Mouse (Mus musculus) lung, postnatal 0 days (tissue): ENCODE results near the gene Dhh. TPM values are rescaled to one million over a fixed set of nuclear protein-coding genes. Genes with fewer than 3 reads are reported as not detected.
A peak's percentile ranks its signal among the peaks of the same experiment; 100 is the strongest.

Experiments used
- ATAC-seq: fragments of 200-750 bp; cut with Nextera tagmentation; 2 replicates; pipeline ENCODE4 v1.8.0; 2017; ENCODE audit warnings: moderate library complexity
- DNase-seq: peaks from one replicate; pipeline ENCODE4 v3.0.0-alpha.2; 2016; ENCODE audit warnings: low spot score
- H3K27ac ChIP-seq: fragments of 300-500 bp; sonication (generic); 2 replicates; pipeline ENCODE4 v1.5.1; 2014; ENCODE audit warnings: antibody characterized with exemption, mild to moderate bottlenecking, low read length, mixed read lengths
- H3K27me3 ChIP-seq: fragments of 300-500 bp; sonication (generic); replicated peaks from 2 replicates; pipeline ENCODE4 v1.6.1; 2014; ENCODE audit warnings: low read length, mixed read lengths; ENCODE audit not compliant: insufficient read depth
- H3K36me3 ChIP-seq: fragments of 300-500 bp; sonication (generic); 2 replicates; pipeline ENCODE4 v1.6.1; 2014; ENCODE audit warnings: low read length, mixed read lengths; ENCODE audit not compliant: insufficient read depth
- H3K4me1 ChIP-seq: fragments of 300-500 bp; sonication (generic); 2 replicates; pipeline ENCODE4 v1.6.1; 2014; ENCODE audit warnings: antibody characterized with exemption, low read depth, low read length, mixed read lengths; ENCODE audit not compliant: insufficient read depth
- H3K4me2 ChIP-seq: fragments of 300-500 bp; sonication (generic); replicated peaks from 2 replicates; pipeline ENCODE4 v1.6.1; 2014; ENCODE audit warnings: low read depth, mild to moderate bottlenecking, low read length, moderate library complexity, mixed read lengths
- H3K4me3 ChIP-seq: fragments of 300-500 bp; sonication (generic); 2 replicates; pipeline ENCODE4 v1.5.1; 2014; ENCODE audit warnings: low read depth, low read length
- H3K9ac ChIP-seq: fragments of 300-500 bp; sonication (generic); replicated peaks from 2 replicates; pipeline ENCODE4 v1.6.1; 2014; ENCODE audit warnings: low read depth, mild to moderate bottlenecking
- H3K9me3 ChIP-seq: fragments of 300-500 bp; sonication (generic); 2 replicates; pipeline ENCODE4 v1.6.1; 2016; ENCODE audit warnings: low read length, mixed read lengths
- CTCF ChIP-seq: IDR thresholded peaks from 2 replicates; pipeline ENCODE4 v1.5.1; 2016; ENCODE audit warnings: antibody characterized with exemption, mild to moderate bottlenecking
- EP300 ChIP-seq: IDR thresholded peaks from 2 replicates; pipeline ENCODE4 v1.6.1; 2016; ENCODE audit warnings: antibody characterized with exemption, mild to moderate bottlenecking, control low read depth
- WGBS: fragments of 180-500 bp; shearing (Covaris S2); extraction: QIAGEN DNeasy Blood & Tissue Kit; methylation state at CpG from one replicate; pipeline ENCODE4 v1.1.7; 2014; 5-methylcytosine and 5-hydroxymethylcytosine counted together
- polyA plus RNA-seq: library from polyadenylated mRNA; unstranded; fragments of >200 nt; fragmentation: Nextera tagmentation; extraction: Ambion mirVana; gene quantifications from 2 replicates; pipeline ENCODE4 v1.2.1, GENCODE M21; 2015

Dhh gene
- polyA plus RNA-seq: 5.1 and 6.6 TPM in 2 replicates

DNA sequence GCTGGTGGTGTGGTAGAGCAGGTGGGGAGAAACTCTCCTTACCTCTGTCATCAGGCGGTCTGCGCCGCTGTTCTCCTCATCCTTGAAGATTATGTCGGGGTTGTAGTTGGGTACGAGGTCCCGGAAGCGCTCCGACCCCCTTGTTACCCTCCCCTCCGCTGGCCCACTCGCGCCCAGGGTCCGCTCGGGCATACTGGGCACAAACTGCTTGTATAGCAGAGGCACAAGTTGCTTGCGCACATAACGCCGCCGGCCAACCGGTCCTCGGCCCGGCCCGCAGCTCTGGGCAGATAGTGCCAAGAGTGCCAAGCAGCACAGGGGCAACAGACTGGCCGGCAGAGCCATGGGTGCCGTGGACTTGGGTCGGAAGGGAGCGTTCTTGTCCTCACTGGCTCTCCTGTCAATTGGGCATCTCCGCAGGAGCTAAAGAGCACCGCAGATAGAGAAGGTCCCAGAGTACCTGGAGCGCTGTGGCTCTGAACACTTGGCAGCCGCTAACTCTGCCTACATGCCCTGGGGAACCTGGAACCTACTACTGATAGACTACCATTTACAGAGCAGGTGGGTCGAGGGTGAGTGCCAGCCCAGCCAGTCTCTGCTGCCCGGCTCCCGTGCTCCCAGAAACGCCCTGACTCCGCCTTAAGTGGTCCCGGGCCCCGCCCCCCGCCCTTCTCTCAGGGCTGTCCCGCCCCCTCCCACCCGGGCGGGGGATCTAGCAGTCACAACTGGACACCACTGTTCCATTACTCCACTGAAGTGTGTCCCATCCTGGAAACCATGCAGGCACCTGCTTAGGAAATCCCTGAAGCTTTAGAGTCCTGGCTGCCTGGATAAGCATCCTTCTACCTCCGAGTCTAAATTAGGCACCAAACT lies at the start of gene Dhh:
Gene Dhh (minus strand): TSS at position 613 of the 873 bp plus-strand sequence.
- Histone ChIP-seq H3K27me3 (peaks cover 40% of the 10 kb centered on the region), H3K4me3 (peak within 1 kb of the TSS; percentile 27), H3K4me2 (peak within 1 kb of the TSS; percentile 48), H3K27ac (no peak within 1 kb of the TSS), H3K4me1 (peaks cover 28% of the 10 kb centered on the region), H3K36me3 (no peaks in the 10 kb centered on the region), H3K9ac (no peak within 1 kb of the TSS), H3K9me3 (no peaks in the 10 kb centered on the region)
- DNase-seq: peak; percentile 32
- peak; percentile 37 for ATAC-seq
- 2% methylated on average over 41 of the region's 41 CpGs for WGBS
- TF ChIP-seq CTCF (no peak), EP300 (no peak)

DNA sequence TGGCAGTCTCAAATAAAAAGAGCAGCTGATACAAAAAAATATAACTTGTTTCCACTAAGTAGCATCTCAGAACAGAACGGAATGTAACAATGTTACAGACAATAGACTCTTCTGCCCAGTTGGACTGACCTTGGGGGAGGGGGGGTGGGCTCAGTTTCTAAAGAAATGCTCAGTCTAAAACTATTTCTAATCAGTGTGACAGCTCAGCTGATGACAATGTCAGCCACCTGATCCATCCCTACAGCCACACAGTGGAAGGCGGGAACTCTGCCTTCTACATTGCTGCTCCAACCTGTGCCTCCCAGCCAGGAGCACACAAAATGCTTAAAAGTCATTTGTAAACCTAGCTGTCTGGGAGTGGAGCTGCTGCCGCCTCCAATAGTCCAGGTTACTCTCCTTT lies 49.5 kb upstream of the Dhh start:
- no peak overlapping the region for H3K4me2 ChIP-seq
- TF ChIP-seq CTCF (no peak), EP300 (no peak)
- 44% methylated on average over 3 of the region's 3 CpGs for WGBS
- H3K36me3 ChIP-seq: peaks cover 4% of the 10 kb centered on the region; the same call in 1 of the 2 replicates
- no peaks in the 10 kb centered on the region for H3K4me1 ChIP-seq
- no peak overlapping the region for H3K4me3 ChIP-seq
- ATAC-seq (no peak), DNase-seq (no peak)
- H3K9ac ChIP-seq: no peak overlapping the region
- H3K27me3 ChIP-seq: no peaks in the 10 kb centered on the region
- no peaks in the 10 kb centered on the region for H3K9me3 ChIP-seq
- H3K27ac ChIP-seq: no peak overlapping the region

DNA sequence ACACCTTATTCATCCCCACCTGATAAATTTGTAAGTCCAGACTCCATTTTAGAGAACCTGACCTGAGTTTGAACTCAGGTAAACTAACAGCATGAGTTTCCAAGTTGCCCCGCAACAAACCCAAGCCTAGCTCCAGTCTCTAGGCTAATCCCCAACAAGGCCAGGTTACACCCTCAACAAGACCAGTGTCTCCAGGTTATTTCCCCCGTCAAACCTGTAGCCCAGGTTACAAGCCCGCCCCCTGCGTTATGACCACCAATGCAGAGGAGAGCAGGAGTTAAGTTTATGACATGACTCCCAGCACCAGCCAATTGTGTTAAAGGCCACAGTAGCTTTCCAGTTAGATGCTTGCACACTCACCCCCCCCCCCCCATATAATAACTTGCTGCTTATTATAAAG lies 44.8 kb upstream of the Dhh start:
- 58% methylated on average over 4 of the region's 4 CpGs for WGBS
- ATAC-seq (no peak), DNase-seq (no peak)
- no peak overlapping the region for H3K4me3 ChIP-seq
- H3K4me2 ChIP-seq: no peak overlapping the region
- H3K4me1 ChIP-seq: no peaks in the 10 kb centered on the region
- H3K9ac ChIP-seq: no peak overlapping the region
- no peaks in the 10 kb centered on the region for H3K36me3 ChIP-seq
- H3K9me3 ChIP-seq: no peaks in the 10 kb centered on the region
- TF ChIP-seq EP300: no peak
- TF ChIP-seq CTCF: no peak
- no peaks in the 10 kb centered on the region for H3K27me3 ChIP-seq
- H3K27ac ChIP-seq: no peak overlapping the region

DNA sequence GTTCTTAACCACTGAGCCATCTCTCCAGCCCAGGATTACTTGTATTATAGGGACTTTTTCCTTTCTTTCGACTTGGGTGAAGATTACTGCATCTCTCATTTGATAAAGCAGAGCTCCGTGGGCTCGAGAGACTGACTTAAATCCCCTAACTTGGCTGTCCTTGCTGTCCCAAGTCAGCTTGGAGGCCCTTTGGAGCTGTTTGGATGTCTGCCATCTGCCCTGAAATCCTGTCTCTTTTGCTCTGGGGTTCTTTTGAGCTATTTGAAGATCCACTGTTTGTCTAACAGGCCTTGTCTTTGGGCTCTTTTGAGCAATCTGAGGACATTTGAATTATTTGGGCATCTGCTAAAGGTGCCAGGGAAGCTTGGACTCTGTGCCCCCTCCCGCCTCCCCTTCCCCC lies 43.7 kb upstream of the Dhh start:
- WGBS: 72% methylated on average over 4 of the region's 4 CpGs
- ATAC-seq: no peak

DNA sequence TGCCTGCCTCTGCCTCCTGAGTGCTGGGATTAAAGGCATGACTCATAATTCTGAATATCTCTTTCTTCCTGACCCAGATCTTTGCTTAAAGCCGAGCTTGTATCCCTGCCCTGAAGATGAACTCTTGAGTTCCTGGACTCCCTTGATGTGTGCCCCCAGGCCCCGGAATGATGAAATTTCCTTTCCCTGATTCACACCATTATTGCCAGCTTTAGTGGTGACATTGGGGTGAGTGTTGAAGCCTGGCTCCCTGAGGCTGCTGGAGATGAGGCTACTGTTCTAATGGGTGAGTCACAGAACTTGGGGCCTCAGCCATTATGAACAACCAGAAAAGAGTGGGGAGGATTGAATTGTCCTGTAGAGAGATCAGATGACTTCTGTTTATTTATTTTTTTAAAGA lies 43.2 kb upstream of the Dhh start:
- Histone ChIP-seq H3K9me3 (no peaks in the 10 kb centered on the region), H3K4me1 (no peaks in the 10 kb centered on the region), H3K4me3 (no peak overlapping the region), H3K27me3 (no peaks in the 10 kb centered on the region), H3K36me3 (no peaks in the 10 kb centered on the region), H3K27ac (no peak overlapping the region), H3K4me2 (no peak overlapping the region), H3K9ac (no peak overlapping the region)
- WGBS: 58% methylated on average over 2 of the region's 2 CpGs
- TF ChIP-seq CTCF (no peak), EP300 (no peak)
- DNase-seq (peak; percentile 34), ATAC-seq (peak; percentile 37; the same call in 1 of the 2 replicates)

More for the DNA sequence above, 43.7 kb upstream of the Dhh start:
- Histone ChIP-seq H3K4me3 (no peak overlapping the region), H3K9ac (no peak overlapping the region), H3K27ac (no peak overlapping the region), H3K27me3 (no peaks in the 10 kb centered on the region), H3K9me3 (no peaks in the 10 kb centered on the region), H3K4me2 (no peak overlapping the region), H3K4me1 (no peaks in the 10 kb centered on the region), H3K36me3 (no peaks in the 10 kb centered on the region)
- DNase-seq: no peak
- TF ChIP-seq EP300 (no peak), CTCF (no peak)

DNA sequence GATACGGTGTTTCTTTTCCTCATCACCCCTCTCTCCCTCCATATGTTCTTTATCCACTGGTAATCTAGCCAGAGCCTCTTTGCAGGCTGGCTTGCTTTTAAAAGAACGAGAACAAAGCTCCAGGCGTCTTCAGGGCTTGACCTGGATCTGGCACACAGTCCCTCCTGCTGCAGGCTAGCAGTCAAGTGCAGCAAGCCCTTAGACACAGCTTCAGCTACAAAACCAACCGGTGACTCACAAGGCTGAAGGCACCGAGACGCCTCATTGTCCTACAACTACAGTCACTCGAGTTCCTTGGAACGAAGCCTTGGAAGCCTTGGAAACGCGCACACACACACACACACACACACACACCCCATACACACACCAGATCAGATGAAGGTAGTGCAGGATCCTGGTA lies 42.5 kb upstream of the Dhh start:
- no peaks in the 10 kb centered on the region for H3K4me1 ChIP-seq
- H3K9ac ChIP-seq: no peak overlapping the region
- no peak overlapping the region for H3K27ac ChIP-seq
- no peak for ATAC-seq
- DNase-seq: no peak
- H3K4me3 ChIP-seq: no peak overlapping the region
- no peaks in the 10 kb centered on the region for H3K36me3 ChIP-seq
- no peaks in the 10 kb centered on the region for H3K27me3 ChIP-seq
- 59% methylated on average over 10 of the region's 10 CpGs for WGBS
- TF ChIP-seq CTCF: no peak
- H3K4me2 ChIP-seq: no peak overlapping the region
- no peaks in the 10 kb centered on the region for H3K9me3 ChIP-seq
